Mouse (Mus musculus) urinary bladder, postnatal 10 days (tissue): ENCODE data around the gene 9630041A04Rik.

Experiments used
- DNase-seq: peaks from one replicate; pipeline ENCODE4 v3.0.0; 2022; ENCODE audit warnings: low spot score

9630041A04Rik gene

GRCm38 (mm10) chr9:101861596-101862471 lies at the start of gene 9630041A04Rik:
9630041A04Rik (plus strand) TSS chr9:101861841.
- DNase-seq, result no peak

GRCm38 (mm10) chr9:101823896-101824295 lies 37.7 kb upstream of the 9630041A04Rik start:
- no peak for DNase-seq

GRCm38 (mm10) chr9:101825626-101826025 lies 36.0 kb upstream of the 9630041A04Rik start:
- DNase-seq, result no peak

DNA sequence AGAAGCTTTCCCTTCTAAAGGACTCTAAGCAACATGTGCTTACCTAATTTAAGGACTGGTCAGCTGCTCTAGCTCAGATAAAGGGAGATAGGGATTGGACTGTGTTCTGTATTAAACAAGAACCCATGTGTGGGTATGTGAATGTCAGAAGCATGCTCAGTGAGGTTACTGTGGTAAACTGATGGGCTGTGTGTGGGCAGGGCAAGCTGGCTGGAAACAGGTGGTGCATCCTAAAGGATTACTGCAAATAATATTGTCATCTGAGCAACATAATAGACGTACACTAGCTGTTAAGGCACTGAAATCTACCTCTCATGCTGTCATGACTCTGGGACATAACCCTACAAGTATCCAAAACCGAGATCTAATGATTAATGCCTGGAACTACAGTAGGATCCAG lies 28.0 kb upstream of the 9630041A04Rik start:
- no peak for DNase-seq

DNA sequence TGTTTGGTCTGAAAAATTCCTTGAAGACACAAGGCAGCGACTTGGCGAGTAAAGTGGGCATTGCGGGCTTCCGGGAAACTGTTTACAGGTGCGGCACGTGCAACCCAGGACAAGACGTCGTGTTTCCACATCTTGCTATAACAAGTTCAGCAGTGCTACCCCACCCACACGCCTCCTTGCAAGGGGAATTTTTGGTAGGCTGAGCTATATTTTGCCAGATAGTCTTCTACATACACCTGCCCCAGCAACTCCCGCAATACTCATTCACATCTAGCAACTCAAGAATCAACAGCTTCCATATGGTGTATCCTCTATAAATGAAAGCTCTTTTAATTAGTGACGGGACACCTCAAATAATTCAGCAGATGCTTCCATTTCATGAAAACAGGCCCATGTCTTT lies 20.5 kb upstream of the 9630041A04Rik start:
- DNase-seq, result no peak

GRCm38 (mm10) chr9:101843893-101844292 lies 17.7 kb upstream of the 9630041A04Rik start:
- no peak for DNase-seq

GRCm38 (mm10) chr9:101845691-101846090 lies 15.9 kb upstream of the 9630041A04Rik start:
- DNase-seq, result no peak

GRCm38 (mm10) chr9:101862481-101863065 lies 932 bp downstream of the 9630041A04Rik start:
- no peak for DNase-seq

- no peak for DNase-seq
Observed at GRCm38 (mm10) chr9:101863130-101863529, 1.5 kb downstream of the 9630041A04Rik start.

- DNase-seq, result no peak
Observed at GRCm38 (mm10) chr9:101868593-101868992, 7.0 kb downstream of the 9630041A04Rik start.

- no peak for DNase-seq
Observed at GRCm38 (mm10) chr9:101870034-101870433, 8.4 kb downstream of the 9630041A04Rik start.

DNA sequence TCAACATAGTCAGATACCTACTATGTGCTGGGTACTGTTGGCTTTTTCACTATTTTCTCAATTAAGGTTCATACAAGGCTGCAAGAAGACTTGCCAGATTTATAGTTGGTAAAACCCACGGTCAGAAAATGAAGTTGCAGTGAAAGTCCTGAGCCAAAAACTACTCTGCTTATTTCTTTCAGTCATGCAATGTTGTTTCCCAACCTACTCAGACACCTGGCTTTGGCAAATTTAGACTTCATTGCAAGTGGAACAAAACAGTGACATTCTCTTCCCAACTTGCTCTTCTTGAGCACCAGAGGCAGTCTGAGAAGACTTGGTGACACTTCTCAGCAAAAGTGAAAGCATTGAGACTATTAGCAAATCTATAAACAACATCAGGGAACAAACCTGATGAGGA lies 13.7 kb downstream of the 9630041A04Rik start:
- no peak for DNase-seq

DNA sequence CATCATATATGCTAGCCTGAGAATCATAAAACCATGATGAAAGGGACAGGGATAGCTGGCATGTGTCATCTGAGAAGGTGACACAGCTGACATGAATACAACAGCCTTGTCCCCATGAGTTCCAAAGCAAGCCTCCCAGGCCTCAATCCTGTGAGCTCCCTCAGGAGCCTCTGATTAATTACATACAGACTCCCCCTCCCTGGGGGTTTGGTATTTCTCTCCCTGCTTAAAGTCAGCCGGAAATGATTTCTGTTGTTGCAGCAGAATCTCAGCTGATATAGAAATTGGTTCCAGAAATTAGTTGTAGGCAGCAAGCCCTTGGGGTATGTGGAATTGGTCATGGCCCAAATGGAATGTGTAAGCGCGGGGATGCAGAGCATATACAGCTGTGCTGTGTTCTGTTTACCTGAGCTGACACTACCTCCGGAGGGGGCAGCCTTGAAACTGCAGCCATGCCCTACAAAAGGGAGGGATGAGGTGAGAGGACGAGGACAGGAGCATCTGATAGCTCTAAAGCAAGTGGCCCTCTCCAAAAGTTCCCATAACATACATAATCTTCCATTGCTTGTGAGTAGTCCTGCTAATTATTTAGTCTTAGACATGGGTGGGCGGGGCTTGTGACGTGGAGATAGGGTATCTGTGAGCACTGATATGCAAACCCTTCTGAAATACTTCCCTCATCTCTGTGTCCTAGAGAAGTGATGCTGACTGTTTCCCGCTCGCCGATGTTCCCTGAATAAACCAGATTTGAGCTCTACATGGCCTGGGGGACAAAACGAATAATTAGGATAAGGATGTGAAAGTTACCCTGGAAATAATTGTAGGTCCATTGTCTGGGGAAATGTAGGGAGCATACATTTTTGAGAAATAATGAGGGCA lies 15.7 kb downstream of the 9630041A04Rik start:
- no peak for DNase-seq

GRCm38 (mm10) chr9:101883295-101883694 lies 21.7 kb downstream of the 9630041A04Rik start:
- no peak for DNase-seq

DNA sequence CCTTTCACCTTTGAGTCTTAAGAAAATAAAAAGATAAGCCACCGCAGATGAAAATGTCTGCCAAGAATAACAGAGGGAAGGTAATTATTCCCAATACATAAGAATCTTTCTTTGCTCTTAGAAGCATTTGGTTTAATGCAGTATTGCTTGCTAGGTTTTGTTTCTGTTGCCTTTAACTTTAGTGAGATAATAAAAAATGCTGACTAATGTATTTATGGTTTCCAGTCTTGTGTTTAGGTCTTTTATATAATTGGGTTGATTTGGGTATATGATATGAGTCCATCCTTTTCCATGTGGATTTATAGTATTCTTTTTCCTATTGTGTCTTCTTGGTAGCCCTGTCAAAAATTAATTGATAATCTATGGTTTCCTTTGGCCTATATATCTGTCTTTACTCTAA lies 36.2 kb downstream of the 9630041A04Rik start:
- no peak for DNase-seq

DNA sequence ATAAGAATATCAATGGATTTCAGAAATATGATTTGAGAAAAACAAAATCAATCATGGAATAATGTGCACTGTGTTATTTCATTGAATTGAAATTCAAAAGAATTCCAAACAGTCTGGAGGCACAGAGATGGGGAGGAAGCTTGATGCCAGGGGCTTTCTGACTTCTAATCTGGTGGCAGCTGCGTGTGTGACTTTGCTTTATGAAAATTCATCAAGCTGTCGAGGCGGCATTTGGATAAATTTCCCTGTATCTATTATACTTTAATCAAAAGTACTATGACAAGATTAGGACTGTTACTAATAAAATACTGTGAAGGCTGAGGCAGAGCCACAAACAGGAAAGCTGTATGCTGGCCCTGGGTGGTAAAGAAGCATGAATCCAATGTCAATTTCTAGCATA lies 41.8 kb downstream of the 9630041A04Rik start:
- DNase-seq, result no peak

- DNase-seq, result no peak
Observed at GRCm38 (mm10) chr9:101907747-101908255, 46.2 kb downstream of the 9630041A04Rik start.

DNA sequence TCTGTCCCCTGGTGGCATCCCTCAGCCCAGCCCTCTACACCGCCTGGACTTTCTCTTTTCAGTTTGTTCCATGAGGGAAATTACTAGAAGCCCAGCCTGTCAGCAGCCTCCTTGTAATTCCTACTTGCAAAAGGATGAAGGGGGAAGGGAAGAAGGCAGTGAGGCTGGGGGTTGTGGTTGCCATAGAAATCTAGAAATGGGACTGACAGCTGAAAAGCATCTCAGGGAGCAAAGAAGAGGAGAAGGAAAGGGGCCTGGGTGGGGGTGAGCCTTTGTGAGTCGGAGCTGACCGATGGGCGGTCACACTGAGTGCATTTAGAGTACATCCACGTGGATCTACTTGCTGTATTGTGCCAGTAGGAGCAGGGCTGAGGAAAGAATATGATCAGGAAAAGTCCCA lies 47.2 kb downstream of the 9630041A04Rik start:
- DNase-seq, result no peak

GRCm38 (mm10) chr9:101909491-101909890 lies 47.9 kb downstream of the 9630041A04Rik start:
- DNase-seq, result no peak

GRCm38 (mm10) chr9:101911176-101911866 lies 49.7 kb downstream of the 9630041A04Rik start:
- no peak for DNase-seq

- no peak for DNase-seq
Observed at GRCm38 (mm10) chr9:101915082-101915481, 53.4 kb downstream of the 9630041A04Rik start.

DNA sequence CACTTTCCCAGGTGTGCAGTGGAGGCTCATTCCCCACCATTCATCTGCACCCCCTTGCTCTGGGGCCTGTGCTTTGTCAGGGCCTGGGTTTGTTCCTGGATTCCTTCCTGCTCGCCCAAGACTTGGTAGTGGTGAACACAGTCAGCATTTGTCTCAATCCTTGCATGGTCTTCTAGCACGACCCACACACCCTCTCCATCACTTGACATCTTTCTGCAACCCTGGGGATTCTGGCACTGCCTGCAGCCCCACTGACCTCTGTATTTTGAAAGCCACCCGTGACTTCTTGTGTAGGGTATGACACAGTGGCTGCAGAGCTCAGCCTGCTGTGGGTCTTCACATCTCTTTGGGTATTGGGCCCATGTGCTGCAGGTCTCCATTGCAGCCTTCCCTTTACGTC lies 57.1 kb downstream of the 9630041A04Rik start:
- DNase-seq, result no peak
